Mouse (Mus musculus): ENCODE data around the gene Grid1. TPM values are rescaled to one million over a fixed set of nuclear protein-coding genes. Genes with fewer than 3 reads are reported as not detected.

Grid1 gene
- polyA plus RNA-seq, 1 experiment from 2014 or later: 0.27 TPM

GRCm38 (mm10) chr14:35006736-35007135 lies 186.8 kb downstream of the Grid1 start:
- WGBS: 81% methylated on average over 7 of the region's 7 CpGs
- no peak overlapping the region for H3K4me3 ChIP-seq (ENCODE audit: low read depth, low read length)
- no peak overlapping the region for H3K27ac ChIP-seq (replicated peaks; ENCODE audit: low read depth, low read length)
- DNase-seq (ENCODE audit: low spot score) (no peak), ATAC-seq (replicated peaks; ENCODE audit: insufficient number of reproducible peaks, low FRiP score, low TSS enrichment, low read depth) (no peak)
- H3K9me3 ChIP-seq (replicated peaks; ENCODE audit: control insufficient read depth, low read length): no peaks in the 10 kb centered on the region
- H3K4me2 ChIP-seq (ENCODE audit: low read depth, low read length): no peak overlapping the region
- no peaks in the 10 kb centered on the region for H3K4me1 ChIP-seq (ENCODE audit: control insufficient read depth, insufficient read depth, low read length)
- no peak overlapping the region for H3K9ac ChIP-seq (replicated peaks; ENCODE audit: low read length)
- no peaks in the 10 kb centered on the region for H3K27me3 ChIP-seq (ENCODE audit: control insufficient read depth, insufficient read depth, low read length)
- H3K36me3 ChIP-seq (replicated peaks; ENCODE audit: control insufficient read depth, insufficient read depth, low read depth, low read length): no peaks in the 10 kb centered on the region

GRCm38 (mm10) chr14:35008674-35009073 lies 188.8 kb downstream of the Grid1 start:
- H3K4me3 ChIP-seq (ENCODE audit: low read depth, low read length): no peak overlapping the region
- no peak overlapping the region for H3K4me2 ChIP-seq (ENCODE audit: low read depth, low read length)
- H3K36me3 ChIP-seq (replicated peaks; ENCODE audit: control insufficient read depth, insufficient read depth, low read depth, low read length): no peaks in the 10 kb centered on the region
- no peaks in the 10 kb centered on the region for H3K4me1 ChIP-seq (ENCODE audit: control insufficient read depth, insufficient read depth, low read length)
- H3K27ac ChIP-seq (replicated peaks; ENCODE audit: low read depth, low read length): no peak overlapping the region
- DNase-seq (ENCODE audit: low spot score): no peak
- no peak for ATAC-seq (replicated peaks; ENCODE audit: insufficient number of reproducible peaks, low FRiP score, low TSS enrichment, low read depth)
- no peaks in the 10 kb centered on the region for H3K9me3 ChIP-seq (replicated peaks; ENCODE audit: control insufficient read depth, low read length)
- H3K27me3 ChIP-seq (ENCODE audit: control insufficient read depth, insufficient read depth, low read length): no peaks in the 10 kb centered on the region
- 53% methylated on average over 3 of the region's 3 CpGs for WGBS
- H3K9ac ChIP-seq (replicated peaks; ENCODE audit: low read length): no peak overlapping the region

- H3K27ac ChIP-seq (replicated peaks; ENCODE audit: low read depth, low read length): no peak overlapping the region
- no peaks in the 10 kb centered on the region for H3K9me3 ChIP-seq (replicated peaks; ENCODE audit: control insufficient read depth, low read length)
- DNase-seq (ENCODE audit: low spot score) (no peak), ATAC-seq (replicated peaks; ENCODE audit: insufficient number of reproducible peaks, low FRiP score, low TSS enrichment, low read depth) (no peak)
- no peak overlapping the region for H3K4me3 ChIP-seq (ENCODE audit: low read depth, low read length)
- H3K4me1 ChIP-seq (ENCODE audit: control insufficient read depth, insufficient read depth, low read length): no peaks in the 10 kb centered on the region
- no peak overlapping the region for H3K4me2 ChIP-seq (ENCODE audit: low read depth, low read length)
- WGBS: 25% methylated on average over 9 of the region's 9 CpGs
- no peaks in the 10 kb centered on the region for H3K27me3 ChIP-seq (ENCODE audit: control insufficient read depth, insufficient read depth, low read length)
- no peak overlapping the region for H3K9ac ChIP-seq (replicated peaks; ENCODE audit: low read length)
- no peaks in the 10 kb centered on the region for H3K36me3 ChIP-seq (replicated peaks; ENCODE audit: control insufficient read depth, insufficient read depth, low read depth, low read length)
These were observed 189.2 kb downstream of the Grid1 start for GRCm38 (mm10) chr14:35009074-35009473.

DNA sequence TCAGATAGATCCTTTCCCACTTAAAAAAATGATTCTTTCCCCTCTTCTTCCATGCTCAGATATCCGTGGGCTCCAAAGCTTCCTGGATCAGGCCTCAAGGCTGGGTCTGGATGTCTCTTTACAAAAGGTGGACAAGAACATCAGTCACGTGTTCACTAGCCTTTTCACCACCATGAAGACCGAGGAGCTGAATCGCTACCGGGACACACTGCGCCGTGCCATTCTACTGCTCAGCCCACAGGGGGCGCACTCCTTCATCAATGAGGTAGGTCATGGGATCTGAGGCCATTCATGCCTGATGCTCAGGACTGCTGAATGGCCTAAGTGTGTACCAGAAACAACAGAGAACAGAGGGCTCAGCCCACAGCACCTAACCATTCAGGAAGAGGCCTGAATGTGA lies 206.8 kb downstream of the Grid1 start:
- no peak for ATAC-seq (replicated peaks; ENCODE audit: insufficient number of reproducible peaks, low FRiP score, low TSS enrichment, low read depth)
- Histone ChIP-seq H3K9ac (replicated peaks; ENCODE audit: low read length) (no peak overlapping the region), H3K4me1 (ENCODE audit: control insufficient read depth, insufficient read depth, low read length) (no peaks in the 10 kb centered on the region), H3K9me3 (replicated peaks; ENCODE audit: control insufficient read depth, low read length) (no peaks in the 10 kb centered on the region), H3K4me2 (ENCODE audit: low read depth, low read length) (no peak overlapping the region), H3K27me3 (ENCODE audit: control insufficient read depth, insufficient read depth, low read length) (no peaks in the 10 kb centered on the region), H3K4me3 (ENCODE audit: low read depth, low read length) (no peak overlapping the region), H3K36me3 (replicated peaks; ENCODE audit: control insufficient read depth, insufficient read depth, low read depth, low read length) (no peaks in the 10 kb centered on the region), H3K27ac (replicated peaks; ENCODE audit: low read depth, low read length) (no peak overlapping the region)
- WGBS: 88% methylated on average over 8 of the region's 8 CpGs
- DNase-seq (ENCODE audit: low spot score): no peak

DNA sequence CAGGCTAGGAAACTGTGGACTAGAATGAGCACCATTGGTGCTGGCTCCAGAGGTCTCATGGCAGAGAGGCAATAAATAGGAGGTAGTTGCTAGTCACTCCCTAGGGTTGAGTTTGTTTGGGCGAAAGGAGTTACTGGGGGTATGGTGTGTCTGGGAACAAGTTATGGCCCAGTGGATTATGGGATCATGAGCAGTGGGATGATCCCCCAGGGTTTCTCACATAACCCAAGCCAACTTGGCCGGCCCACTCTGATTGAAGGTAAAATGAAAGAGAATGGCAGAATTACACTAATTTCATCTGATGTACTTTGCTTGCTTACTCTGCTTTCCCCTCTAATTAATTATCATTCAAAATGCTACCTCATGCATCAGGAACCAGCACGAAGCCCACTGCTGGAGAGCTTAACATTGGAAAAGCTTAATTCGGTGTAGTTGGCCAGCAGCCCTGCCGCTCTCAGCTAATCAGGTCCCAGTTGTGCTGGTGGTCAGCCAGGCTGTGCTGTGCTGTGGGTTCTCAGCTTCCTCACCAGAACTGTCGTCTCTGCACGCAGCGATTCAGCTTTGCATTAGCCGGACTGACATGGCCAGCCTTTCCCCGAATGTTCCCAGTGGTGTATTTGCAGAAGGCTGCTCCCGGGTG lies 207.7 kb downstream of the Grid1 start:
- Histone ChIP-seq H3K36me3 (replicated peaks; ENCODE audit: control insufficient read depth, insufficient read depth, low read depth, low read length) (no peaks in the 10 kb centered on the region), H3K9me3 (replicated peaks; ENCODE audit: control insufficient read depth, low read length) (no peaks in the 10 kb centered on the region), H3K4me1 (ENCODE audit: control insufficient read depth, insufficient read depth, low read length) (no peaks in the 10 kb centered on the region), H3K4me3 (ENCODE audit: low read depth, low read length) (no peak overlapping the region), H3K9ac (replicated peaks; ENCODE audit: low read length) (no peak overlapping the region), H3K27me3 (ENCODE audit: control insufficient read depth, insufficient read depth, low read length) (no peaks in the 10 kb centered on the region), H3K27ac (replicated peaks; ENCODE audit: low read depth, low read length) (no peak overlapping the region), H3K4me2 (ENCODE audit: low read depth, low read length) (no peak overlapping the region)
- DNase-seq (ENCODE audit: low spot score) (no peak), ATAC-seq (replicated peaks; ENCODE audit: insufficient number of reproducible peaks, low FRiP score, low TSS enrichment, low read depth) (no peak)
- WGBS: 73% methylated on average over 11 of the region's 11 CpGs

GRCm38 (mm10) chr14:35029626-35030025 lies 209.7 kb downstream of the Grid1 start:
- H3K9me3 ChIP-seq (replicated peaks; ENCODE audit: control insufficient read depth, low read length): no peaks in the 10 kb centered on the region
- WGBS: 95% methylated on average over 2 of the region's 2 CpGs

GRCm38 (mm10) chr14:35030271-35030670 lies 210.4 kb downstream of the Grid1 start:
- no peaks in the 10 kb centered on the region for H3K27me3 ChIP-seq (ENCODE audit: control insufficient read depth, insufficient read depth, low read length)
- H3K9me3 ChIP-seq (replicated peaks; ENCODE audit: control insufficient read depth, low read length): no peaks in the 10 kb centered on the region
- whole genome bisulfite sequencing: 80% methylated on average over 2 of the region's 2 CpGs
- no peak overlapping the region for H3K4me3 ChIP-seq (ENCODE audit: low read depth, low read length)
- no peaks in the 10 kb centered on the region for H3K36me3 ChIP-seq (replicated peaks; ENCODE audit: control insufficient read depth, insufficient read depth, low read depth, low read length)
- no peak for DNase-seq (ENCODE audit: low spot score)
- no peak overlapping the region for H3K9ac ChIP-seq (replicated peaks; ENCODE audit: low read length)
- H3K4me1 ChIP-seq (ENCODE audit: control insufficient read depth, insufficient read depth, low read length): no peaks in the 10 kb centered on the region
- H3K4me2 ChIP-seq (ENCODE audit: low read depth, low read length): no peak overlapping the region
- H3K27ac ChIP-seq (replicated peaks; ENCODE audit: low read depth, low read length): no peak overlapping the region
- ATAC-seq (replicated peaks; ENCODE audit: insufficient number of reproducible peaks, low FRiP score, low TSS enrichment, low read depth): no peak

More at GRCm38 (mm10) chr14:35029626-35030025, 209.7 kb downstream of the Grid1 start:
- H3K4me2 ChIP-seq (ENCODE audit: low read depth, low read length): no peak overlapping the region
- no peaks in the 10 kb centered on the region for H3K4me1 ChIP-seq (ENCODE audit: control insufficient read depth, insufficient read depth, low read length)
- DNase-seq (ENCODE audit: low spot score) (no peak), ATAC-seq (replicated peaks; ENCODE audit: insufficient number of reproducible peaks, low FRiP score, low TSS enrichment, low read depth) (no peak; the same call in 1 of the 2 replicates)
- no peak overlapping the region for H3K4me3 ChIP-seq (ENCODE audit: low read depth, low read length)
- no peaks in the 10 kb centered on the region for H3K27me3 ChIP-seq (ENCODE audit: control insufficient read depth, insufficient read depth, low read length)
- no peaks in the 10 kb centered on the region for H3K36me3 ChIP-seq (replicated peaks; ENCODE audit: control insufficient read depth, insufficient read depth, low read depth, low read length)
- H3K9ac ChIP-seq (replicated peaks; ENCODE audit: low read length): no peak overlapping the region
- H3K27ac ChIP-seq (replicated peaks; ENCODE audit: low read depth, low read length): no peak overlapping the region

- Histone ChIP-seq H3K36me3 (replicated peaks; ENCODE audit: control insufficient read depth, insufficient read depth, low read depth, low read length) (no peaks in the 10 kb centered on the region), H3K27me3 (ENCODE audit: control insufficient read depth, insufficient read depth, low read length) (no peaks in the 10 kb centered on the region), H3K9me3 (replicated peaks; ENCODE audit: control insufficient read depth, low read length) (no peaks in the 10 kb centered on the region), H3K4me1 (ENCODE audit: control insufficient read depth, insufficient read depth, low read length) (no peaks in the 10 kb centered on the region), H3K9ac (replicated peaks; ENCODE audit: low read length) (no peak overlapping the region), H3K4me2 (ENCODE audit: low read depth, low read length) (no peak overlapping the region), H3K4me3 (ENCODE audit: low read depth, low read length) (no peak overlapping the region), H3K27ac (replicated peaks; ENCODE audit: low read depth, low read length) (no peak overlapping the region)
- ATAC-seq (replicated peaks; ENCODE audit: insufficient number of reproducible peaks, low FRiP score, low TSS enrichment, low read depth) (no peak), DNase-seq (ENCODE audit: low spot score) (no peak)
- 100% methylated on average over 1 of the region's 1 CpGs for WGBS
These were observed 212.4 kb downstream of the Grid1 start for GRCm38 (mm10) chr14:35032283-35032682.

Measured in embryonic facial prominence, embryonic 11.5 days (tissue).